Mouse (Mus musculus): ENCODE data around the gene Gcnt2.
"Not testable (repeated sequence)": the region's sequence is repeated elsewhere in the genome, so short reads cannot be mapped to it uniquely, and the experiment has no call there.

Gene Gcnt2

GRCm38 (mm10) chr13:40874021-40874420 is 14.5 kb downstream of the Gcnt2 start:
- DNase-seq (ENCODE audit: low spot score), result no peak

GRCm38 (mm10) chr13:40875415-40875814 is 15.9 kb downstream of the Gcnt2 start:
- DNase-seq (ENCODE audit: low spot score), result no peak

GRCm38 (mm10) chr13:40877589-40877988 is 18.0 kb downstream of the Gcnt2 start:
- DNase-seq (ENCODE audit: low spot score), result no peak

GRCm38 (mm10) chr13:40880557-40880956 is 21.0 kb downstream of the Gcnt2 start:
- DNase-seq (ENCODE audit: low spot score), result no peak

GRCm38 (mm10) chr13:40882606-40883005 is 23.1 kb downstream of the Gcnt2 start:
- DNase-seq (ENCODE audit: low spot score), result no peak

GRCm38 (mm10) chr13:40883903-40884302 is 24.3 kb downstream of the Gcnt2 start:
- no peak for DNase-seq (ENCODE audit: low spot score)

- no peak for DNase-seq (ENCODE audit: low spot score)
Observed at GRCm38 (mm10) chr13:40884878-40885277, 25.3 kb downstream of the Gcnt2 start.

GRCm38 (mm10) chr13:40885935-40886642 is 26.5 kb downstream of the Gcnt2 start:
- DNase-seq (ENCODE audit: low spot score), result peak; percentile 10

- DNase-seq (ENCODE audit: low spot score), result no peak
Observed at GRCm38 (mm10) chr13:40886643-40887381, 27.3 kb downstream of the Gcnt2 start.

GRCm38 (mm10) chr13:40890595-40890994 is 31.0 kb downstream of the Gcnt2 start:
- DNase-seq (ENCODE audit: low spot score), result peak; percentile 64

- DNase-seq (ENCODE audit: low spot score), result not testable (repeated sequence)
Observed at GRCm38 (mm10) chr13:40891369-40891768, 31.8 kb downstream of the Gcnt2 start.

GRCm38 (mm10) chr13:40892043-40892442 is 32.5 kb downstream of the Gcnt2 start:
- peak; percentile 25 for DNase-seq (ENCODE audit: low spot score)

GRCm38 (mm10) chr13:40892547-40892946 is 33.0 kb downstream of the Gcnt2 start:
- DNase-seq (ENCODE audit: low spot score), result no peak

- no peak for DNase-seq (ENCODE audit: low spot score)
Observed at GRCm38 (mm10) chr13:40893573-40893972, 34.0 kb downstream of the Gcnt2 start.

GRCm38 (mm10) chr13:40898049-40898690 is 38.6 kb downstream of the Gcnt2 start:
- DNase-seq (ENCODE audit: low spot score), result not testable (repeated sequence)

- DNase-seq (ENCODE audit: low spot score), result no peak
Observed at GRCm38 (mm10) chr13:40898698-40899097, 39.1 kb downstream of the Gcnt2 start.

GRCm38 (mm10) chr13:40899349-40899993 is 39.9 kb downstream of the Gcnt2 start:
- no peak for DNase-seq (ENCODE audit: low spot score)

- DNase-seq (ENCODE audit: low spot score), result peak; percentile 72
Observed at GRCm38 (mm10) chr13:40899994-40900970, 40.7 kb downstream of the Gcnt2 start.

GRCm38 (mm10) chr13:40901263-40901662 is 41.7 kb downstream of the Gcnt2 start:
- peak; percentile 80 for DNase-seq (ENCODE audit: low spot score)

GRCm38 (mm10) chr13:40901831-40902459 is 42.4 kb downstream of the Gcnt2 start:
- no peak for DNase-seq (ENCODE audit: low spot score)

GRCm38 (mm10) chr13:40904080-40904479 is 44.5 kb downstream of the Gcnt2 start:
- DNase-seq (ENCODE audit: low spot score), result no peak

Data from adipocyte (in vitro differentiated cells).